Mouse (Mus musculus): ENCODE measurements at regions not wholly inside any gene's neighbourhood (a gene's known extent, or its start where the extent isn't known, plus 50 kb on each side); places are given as distances from the start of the nearest gene placed in this dataset.

DNA sequence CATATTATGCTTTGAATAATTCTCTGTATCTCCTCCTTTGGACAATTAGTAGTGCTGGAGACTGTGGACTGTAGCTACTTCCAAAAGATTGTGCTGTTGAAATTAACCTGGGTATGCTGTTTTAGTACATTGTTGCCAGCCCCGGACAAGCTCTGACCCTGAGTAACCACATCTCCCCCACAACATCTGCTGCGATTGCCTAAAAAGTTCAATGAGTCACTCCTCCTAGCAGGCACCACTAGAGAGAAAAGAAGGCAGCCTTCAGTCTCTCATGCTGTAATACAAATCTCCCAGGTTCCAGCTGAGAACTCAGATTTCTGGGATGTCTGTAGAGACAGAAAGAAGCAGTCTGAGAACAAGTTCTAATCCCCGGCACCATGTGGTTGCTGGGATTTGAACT lies 150.2 kb upstream of the Zfhx3 start:
- TF ChIP-seq CTCF (IDR thresholded peaks at IDR 0.05; ENCODE audit: insufficient read depth, low read length), result no peak
- no peak for TF ChIP-seq POLR2A (IDR thresholded peaks at IDR 0.05; ENCODE audit: borderline replicate concordance, extremely low read depth, low read depth, low read length)
